Mouse (Mus musculus) embryonic facial prominence, embryonic 10.5 days (tissue): Measurements from ENCODE around the gene Mpdz. TPM values are rescaled to one million over a fixed set of nuclear protein-coding genes. Genes with fewer than 3 reads are reported as not detected.

ENCODE experiments used
- DNase-seq: peaks from one replicate; pipeline ENCODE4 v3.0.0-alpha.2; 2017; ENCODE audit warnings: low spot score
- H3K27ac ChIP-seq: fragments of 300-500 bp; sonication (generic); replicated peaks from 2 replicates; pipeline ENCODE4 v1.5.1; 2016; ENCODE audit warnings: mild to moderate bottlenecking
- H3K27me3 ChIP-seq: fragments of 300-500 bp; sonication (generic); replicated peaks from 2 replicates; pipeline ENCODE4 v1.6.1; 2016; ENCODE audit warnings: low read depth, mild to moderate bottlenecking; ENCODE audit not compliant: poor library complexity, severe bottlenecking
- H3K36me3 ChIP-seq: fragments of 300-500 bp; sonication (generic); replicated peaks from 2 replicates; pipeline ENCODE4 v1.6.1; 2016; ENCODE audit warnings: mild to moderate bottlenecking, moderate library complexity
- H3K4me1 ChIP-seq: fragments of 300-500 bp; sonication (generic); 2 replicates; pipeline ENCODE4 v1.6.1; 2016
- H3K4me3 ChIP-seq: fragments of 300-500 bp; sonication (generic); 2 replicates; pipeline ENCODE4 v1.5.1; 2016; ENCODE audit warnings: mild to moderate bottlenecking, moderate library complexity
- H3K9me3 ChIP-seq: fragments of 300-500 bp; sonication (generic); 2 replicates; pipeline ENCODE4 v1.6.1; 2016; ENCODE audit warnings: mild to moderate bottlenecking
- WGBS: fragments of 180-500 bp; shearing (Covaris S2); methylation state at CpG from one replicate; pipeline ENCODE4 v1.1.7; 2016; 5-methylcytosine and 5-hydroxymethylcytosine counted together
- polyA plus RNA-seq: library from polyadenylated mRNA; unstranded; fragments of >200 nt; fragmentation: Nextera tagmentation; extraction: Ambion mirVana; gene quantifications from 2 replicates; pipeline ENCODE4 v1.2.1, GENCODE M21; 2016

Mpdz gene
- polyA plus RNA-seq = 39.9 and 49.0 TPM in 2 replicates

DNA sequence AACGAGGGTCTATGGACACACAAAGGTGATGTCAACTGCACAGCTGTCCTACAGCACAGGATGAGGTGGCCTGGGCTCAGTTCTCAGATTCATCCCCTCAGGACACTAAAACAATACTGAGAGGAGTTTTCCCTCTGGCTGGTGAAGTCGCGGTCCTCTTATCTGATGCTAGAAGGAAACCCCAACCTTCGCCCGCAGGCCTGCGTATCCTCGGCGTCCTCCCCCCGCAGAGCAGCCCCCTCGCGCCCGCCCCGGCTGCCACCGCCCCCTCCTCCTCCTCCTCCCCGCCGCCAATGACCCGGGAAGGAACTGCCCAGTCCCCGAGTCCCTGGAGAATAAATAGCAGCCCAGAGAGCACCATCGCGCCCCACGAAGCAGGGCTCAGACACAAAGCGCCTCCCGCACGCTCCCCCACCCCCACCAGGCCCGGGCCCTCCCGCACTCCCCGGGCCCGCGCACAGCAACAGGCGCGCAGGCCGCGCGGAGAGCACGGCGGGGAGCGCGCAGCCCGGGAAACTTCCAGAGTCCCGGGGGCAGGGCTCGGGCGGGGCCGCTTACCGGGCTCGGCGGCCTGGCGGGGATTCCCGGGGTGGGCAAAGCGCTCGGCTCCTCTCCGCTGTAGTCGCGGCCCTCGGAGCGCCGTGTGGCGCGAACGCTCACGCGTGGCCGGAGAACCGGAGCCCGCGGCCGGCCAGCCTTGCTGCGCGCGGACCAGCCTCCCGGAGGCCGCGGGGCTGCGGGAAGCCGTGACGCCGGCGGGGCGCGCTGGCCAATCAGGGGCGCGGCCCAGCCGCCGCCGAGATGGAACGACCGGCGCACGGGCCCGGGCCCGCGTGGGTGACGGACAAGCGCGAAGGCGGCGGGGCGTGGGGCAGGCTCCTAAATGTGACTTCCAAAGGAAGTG lies at the start of gene Mpdz:
Mpdz (minus strand) TSS at position 738 of the 904 bp plus-strand sequence.
- Histone ChIP-seq H3K4me1 (peaks cover 30% of the 10 kb centered on the region), H3K4me3 (peak within 1 kb of the TSS; percentile 88), H3K36me3 (no peaks in the 10 kb centered on the region), H3K9me3 (no peaks in the 10 kb centered on the region), H3K27ac (peak within 1 kb of the TSS; percentile 100), H3K27me3 (peaks cover 8% of the 10 kb centered on the region; the same call in 1 of the 2 replicates)
- under 1% methylated on average over 97 of the region's 97 CpGs for WGBS
- peak; percentile 86 for DNase-seq

GRCm38 (mm10) chr4:81490556-81490955 lies 47.9 kb upstream of the Mpdz start:
- DNase-seq = no peak
- Histone ChIP-seq H3K9me3 (no peaks in the 10 kb centered on the region), H3K36me3 (no peaks in the 10 kb centered on the region), H3K27me3 (no peaks in the 10 kb centered on the region), H3K4me3 (no peak overlapping the region), H3K27ac (no peak overlapping the region), H3K4me1 (no peaks in the 10 kb centered on the region)
- WGBS = 90% methylated on average over 2 of the region's 2 CpGs

DNA sequence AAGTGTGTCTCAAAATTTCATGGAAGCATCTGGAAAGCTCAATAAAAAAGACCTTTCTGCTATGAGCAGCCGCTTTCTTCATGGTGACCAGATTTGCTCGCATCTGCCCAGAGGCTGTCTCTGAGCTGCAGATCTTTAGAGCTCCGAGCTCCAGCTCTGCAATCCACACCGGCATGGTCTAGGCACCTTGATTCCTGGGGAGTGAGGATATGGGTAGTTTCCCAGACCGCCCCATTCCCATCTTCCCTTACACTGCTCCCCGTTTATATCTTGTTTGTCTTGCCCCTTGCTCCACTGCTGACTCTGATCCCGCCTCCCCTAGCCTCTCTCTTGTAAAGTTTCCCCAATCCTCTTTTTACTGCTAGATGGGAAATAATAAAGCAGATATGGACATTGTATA lies 42.0 kb upstream of the Mpdz start:
- Histone ChIP-seq H3K27ac (no peak overlapping the region), H3K9me3 (no peaks in the 10 kb centered on the region), H3K27me3 (no peaks in the 10 kb centered on the region), H3K4me3 (no peak overlapping the region), H3K4me1 (peaks cover 10% of the 10 kb centered on the region), H3K36me3 (no peaks in the 10 kb centered on the region)
- WGBS = 73% methylated on average over 7 of the region's 7 CpGs
- no peak for DNase-seq

DNA sequence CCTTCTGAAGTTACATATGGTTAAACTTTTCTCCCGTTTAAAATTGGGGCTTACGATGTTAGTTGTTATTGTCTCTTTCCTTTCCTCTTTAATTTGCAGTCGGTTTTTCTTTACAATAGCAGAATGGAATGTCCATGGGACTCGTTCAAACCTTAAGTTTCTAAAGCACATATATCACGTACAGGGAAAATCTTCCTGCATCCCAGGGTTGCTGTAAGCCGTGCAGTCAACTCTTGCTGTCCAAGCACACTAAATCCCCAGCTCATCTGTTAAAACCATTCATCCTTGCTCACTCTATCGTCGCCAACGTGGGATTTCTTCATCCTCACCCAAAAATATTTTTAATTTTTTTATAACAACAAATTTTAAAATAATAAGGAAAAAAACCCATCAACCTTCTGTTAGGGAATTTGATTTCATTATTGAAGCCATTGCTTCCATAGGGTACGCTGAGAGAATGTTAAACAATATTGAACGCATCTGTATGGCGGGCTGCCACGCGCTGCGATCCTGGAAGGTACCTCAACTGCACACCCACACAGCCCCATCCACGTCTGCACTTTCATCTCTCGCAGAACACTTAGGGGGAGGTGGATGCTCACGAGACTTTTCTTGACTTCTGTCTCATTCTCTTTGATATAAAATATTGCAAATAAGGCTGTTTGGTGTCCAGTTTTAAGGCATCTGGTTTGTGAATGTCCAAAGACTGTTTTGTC lies 41.4 kb upstream of the Mpdz start:
- no peak for DNase-seq
- H3K27me3 ChIP-seq = no peaks in the 10 kb centered on the region
- H3K4me3 ChIP-seq = no peak overlapping the region
- H3K9me3 ChIP-seq = no peaks in the 10 kb centered on the region
- 76% methylated on average over 18 of the region's 18 CpGs for WGBS
- peaks cover 10% of the 10 kb centered on the region for H3K4me1 ChIP-seq
- no peaks in the 10 kb centered on the region for H3K36me3 ChIP-seq
- no peak overlapping the region for H3K27ac ChIP-seq

- peak; percentile 30 for DNase-seq
Observed at GRCm38 (mm10) chr4:81483159-81483558, 40.5 kb upstream of the Mpdz start.

GRCm38 (mm10) chr4:81466821-81467220 lies 24.2 kb upstream of the Mpdz start:
- H3K27me3 ChIP-seq = no peaks in the 10 kb centered on the region
- H3K36me3 ChIP-seq = no peaks in the 10 kb centered on the region
- no peak overlapping the region for H3K4me3 ChIP-seq
- no peaks in the 10 kb centered on the region for H3K4me1 ChIP-seq
- H3K9me3 ChIP-seq = no peaks in the 10 kb centered on the region
- WGBS = 87% methylated on average over 4 of the region's 4 CpGs
- no peak overlapping the region for H3K27ac ChIP-seq
- DNase-seq = no peak

More at GRCm38 (mm10) chr4:81483159-81483558, 40.5 kb upstream of the Mpdz start:
- peaks cover 10% of the 10 kb centered on the region for H3K4me1 ChIP-seq
- no peaks in the 10 kb centered on the region for H3K27me3 ChIP-seq
- H3K9me3 ChIP-seq = no peaks in the 10 kb centered on the region
- WGBS = 14% methylated on average over 6 of the region's 6 CpGs
- 0 out of 2 replicates have a peak overlapping the region, but pooled peaks have one; percentile 19 for H3K27ac ChIP-seq
- H3K4me3 ChIP-seq = no peak overlapping the region
- no peaks in the 10 kb centered on the region for H3K36me3 ChIP-seq

DNA sequence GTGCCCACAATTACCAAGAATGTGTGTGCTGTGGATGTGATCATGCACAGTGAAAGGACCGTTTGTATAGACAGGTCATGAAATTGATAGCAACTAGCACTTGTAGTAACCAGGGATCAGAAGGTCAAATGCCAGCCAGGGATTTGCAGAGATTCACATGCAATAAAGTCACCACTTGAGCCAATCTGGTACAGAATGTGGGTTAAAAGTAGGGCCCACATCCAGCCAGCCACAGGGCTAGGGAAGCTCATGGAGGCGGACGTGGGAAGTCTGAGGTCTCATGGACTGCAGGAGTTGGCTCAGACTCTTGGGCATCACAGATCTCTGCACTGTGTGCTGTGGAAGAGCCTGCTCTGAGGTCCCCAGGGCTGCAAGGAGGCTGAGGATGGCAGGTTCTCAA lies 22.6 kb upstream of the Mpdz start:
- no peak for DNase-seq
- Histone ChIP-seq H3K4me1 (no peaks in the 10 kb centered on the region), H3K36me3 (no peaks in the 10 kb centered on the region), H3K4me3 (no peak overlapping the region), H3K27me3 (no peaks in the 10 kb centered on the region), H3K27ac (no peak overlapping the region), H3K9me3 (no peaks in the 10 kb centered on the region)
- 87% methylated on average over 3 of the region's 3 CpGs for WGBS

DNA sequence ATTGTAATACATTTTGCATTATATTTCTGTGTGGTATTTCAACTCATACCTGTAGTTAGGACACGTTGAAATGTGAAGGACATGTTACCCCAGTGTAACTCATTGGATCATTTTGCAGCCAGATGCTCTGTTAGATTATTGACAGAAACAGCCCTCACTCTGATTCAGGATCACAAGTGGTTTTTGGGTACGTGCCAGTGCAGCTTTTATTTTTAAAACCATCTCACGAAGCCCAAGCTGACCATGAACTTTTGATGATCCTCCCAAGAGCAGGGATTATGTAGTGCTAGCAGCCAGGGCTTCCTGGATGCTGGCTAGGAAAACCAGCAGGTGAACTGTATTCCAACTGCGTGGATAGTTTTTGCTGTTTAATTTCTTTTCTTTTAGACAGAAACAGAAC lies 19.6 kb upstream of the Mpdz start:
- H3K27me3 ChIP-seq = no peaks in the 10 kb centered on the region
- H3K27ac ChIP-seq = no peak overlapping the region
- 77% methylated on average over 4 of the region's 4 CpGs for WGBS
- no peak for DNase-seq
- no peaks in the 10 kb centered on the region for H3K36me3 ChIP-seq
- no peaks in the 10 kb centered on the region for H3K4me1 ChIP-seq
- H3K4me3 ChIP-seq = no peak overlapping the region
- H3K9me3 ChIP-seq = no peaks in the 10 kb centered on the region

GRCm38 (mm10) chr4:81458921-81459320 lies 16.3 kb upstream of the Mpdz start:
- Histone ChIP-seq H3K27me3 (no peaks in the 10 kb centered on the region), H3K9me3 (no peaks in the 10 kb centered on the region), H3K4me3 (no peak overlapping the region), H3K4me1 (no peaks in the 10 kb centered on the region), H3K36me3 (no peaks in the 10 kb centered on the region), H3K27ac (no peak overlapping the region)
- DNase-seq = no peak
- WGBS = 80% methylated on average over 1 of the region's 1 CpGs

- WGBS = 92% methylated on average over 3 of the region's 3 CpGs
- no peak overlapping the region for H3K27ac ChIP-seq
- no peak for DNase-seq
Observed at GRCm38 (mm10) chr4:81453806-81454205, 11.2 kb upstream of the Mpdz start.

DNA sequence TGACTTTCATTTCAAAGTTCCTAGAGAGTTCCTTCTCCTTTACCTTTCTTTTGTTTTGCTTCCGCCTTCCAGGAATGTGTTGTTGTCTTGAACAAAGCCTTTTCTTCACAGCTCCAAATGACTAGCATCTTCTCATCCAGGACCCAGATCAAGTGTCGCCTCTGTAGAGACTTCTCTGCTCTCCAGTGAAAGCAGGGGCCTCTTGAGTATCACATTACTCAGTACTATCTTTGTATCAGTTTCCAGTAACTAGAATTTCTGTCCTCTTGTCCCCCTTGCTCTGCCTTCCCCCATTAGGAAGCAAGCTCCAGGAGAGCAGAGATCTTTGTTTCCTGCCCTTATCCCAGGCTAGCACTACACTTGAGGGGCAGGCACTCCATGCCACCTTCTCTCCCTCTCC lies 9.6 kb upstream of the Mpdz start:
- WGBS = 37% methylated on average over 2 of the region's 2 CpGs
- Histone ChIP-seq H3K4me1 (peaks cover 16% of the 10 kb centered on the region), H3K9me3 (no peaks in the 10 kb centered on the region), H3K27ac (0 out of 2 replicates have a peak overlapping the region, but pooled peaks have one; percentile 51), H3K36me3 (no peaks in the 10 kb centered on the region), H3K27me3 (no peaks in the 10 kb centered on the region), H3K4me3 (no peak overlapping the region)
- DNase-seq = no peak

More at GRCm38 (mm10) chr4:81453806-81454205, 11.2 kb upstream of the Mpdz start:
- H3K36me3 ChIP-seq = no peaks in the 10 kb centered on the region
- H3K27me3 ChIP-seq = no peaks in the 10 kb centered on the region
- H3K4me1 ChIP-seq = peaks cover 16% of the 10 kb centered on the region
- no peaks in the 10 kb centered on the region for H3K9me3 ChIP-seq
- no peak overlapping the region for H3K4me3 ChIP-seq

GRCm38 (mm10) chr4:81449413-81449812 lies 6.8 kb upstream of the Mpdz start:
- Histone ChIP-seq H3K36me3 (no peaks in the 10 kb centered on the region), H3K4me3 (no peak overlapping the region), H3K9me3 (no peaks in the 10 kb centered on the region), H3K27me3 (no peaks in the 10 kb centered on the region), H3K4me1 (peaks cover 16% of the 10 kb centered on the region), H3K27ac (no peak overlapping the region)
- no peak for DNase-seq
- WGBS = 91% methylated on average over 4 of the region's 4 CpGs
